Mouse (Mus musculus) heart, adult 2 months (tissue): Measurements from ENCODE around the gene Tldc2.

ENCODE experiments used
- CTCF ChIP-seq: fragments of 200-600 bp; IDR thresholded peaks from 2 replicates; pipeline ENCODE4 v1.8.1; 2022; ENCODE audit warnings: antibody characterized with exemption, mild to moderate bottlenecking, moderate library complexity
- POLR2A ChIP-seq: fragments of 200-500 bp; IDR thresholded peaks from 2 replicates; pipeline ENCODE4 v1.6.1; 2011; ENCODE audit warnings: mild to moderate bottlenecking, low read depth, low read length, control low read depth; ENCODE audit not compliant: insufficient read depth

- TF ChIP-seq CTCF (no peak), POLR2A (no peak)
Measured at GRCm38 (mm10) chr2:157074186-157074724, 12.6 kb upstream of the Tldc2 start.
